Mouse (Mus musculus): Measurements from ENCODE around the gene Omp.

Gene Omp

DNA sequence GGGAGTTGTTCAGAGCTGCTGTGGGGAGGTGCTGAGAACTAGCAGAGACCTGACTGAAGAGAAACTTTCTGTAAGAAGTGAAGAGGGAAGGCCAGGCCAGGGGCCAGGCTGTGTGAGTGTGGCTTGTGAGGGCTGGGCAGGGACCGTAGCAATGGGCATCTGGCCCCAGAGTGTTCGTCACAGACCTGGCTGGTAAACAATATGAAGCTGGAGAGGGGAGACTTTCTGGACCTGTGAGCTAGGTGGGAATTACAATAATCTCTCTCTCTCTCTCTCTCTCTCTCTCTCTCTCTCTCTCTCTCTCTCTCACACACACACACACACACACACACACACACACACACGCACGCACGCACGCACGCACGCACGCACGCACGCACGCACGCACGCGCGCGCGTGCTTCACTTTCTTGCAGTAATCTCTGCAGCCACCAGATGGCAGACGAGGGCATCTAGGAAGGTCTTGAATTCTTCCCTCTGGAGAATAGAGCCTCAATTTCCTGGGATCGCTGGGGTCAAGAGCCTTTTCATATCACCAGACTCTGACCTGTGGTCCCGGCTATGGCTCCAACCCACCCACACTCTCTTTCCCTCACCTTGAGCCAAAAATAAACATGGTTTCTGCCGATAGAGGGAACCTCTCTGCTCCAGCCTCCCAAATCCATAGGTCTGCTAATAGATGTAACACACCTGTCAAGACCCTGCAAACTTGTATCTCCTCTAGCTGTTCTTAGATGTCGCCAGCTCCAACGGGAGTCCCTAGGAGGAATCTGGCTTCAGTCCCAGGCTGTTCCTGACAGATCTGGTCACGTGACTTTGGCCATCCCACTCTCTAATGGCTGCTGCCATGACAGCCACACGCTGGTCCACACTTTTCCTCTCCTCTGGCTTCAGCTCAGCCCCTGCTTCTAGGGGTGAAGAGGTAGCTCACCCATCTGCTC, 42.0 kb downstream of the Omp start:
- DNase-seq (ENCODE audit: low spot score): peak; percentile 87

DNA sequence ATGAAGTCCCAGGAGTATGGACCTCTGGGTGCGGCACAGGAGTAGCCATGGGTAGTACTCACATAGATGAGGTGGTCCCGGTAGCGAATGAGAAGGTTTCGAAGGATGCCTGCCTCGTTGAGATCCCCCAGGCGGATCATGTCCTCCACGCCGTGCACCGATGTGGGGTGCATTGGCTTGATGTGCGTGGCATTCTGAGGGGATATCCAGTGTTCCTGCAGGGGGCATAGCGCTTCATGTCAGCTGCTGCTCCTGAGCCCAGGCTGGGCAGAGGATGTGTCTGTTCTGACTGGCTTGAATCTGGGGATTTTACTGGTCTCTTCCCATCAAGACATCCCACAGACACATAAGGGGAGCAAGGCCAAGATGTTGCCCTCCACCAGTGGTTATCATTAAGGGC, 42.8 kb downstream of the Omp start:
- DNase-seq (ENCODE audit: low spot score): no peak

GRCm38 (mm10) chr7:98097557-98097956, 47.7 kb downstream of the Omp start:
- no peak for DNase-seq (ENCODE audit: low spot score)

- DNase-seq (ENCODE audit: low spot score): no peak
Measured at GRCm38 (mm10) chr7:98095852-98096251, 49.5 kb downstream of the Omp start.
